8 mouse cellular contexts compared by ENCODE assay signal in genomic region chr11:84066927-84067645, GRCm38 (mm10). TPM values are rescaled to one million over a fixed set of nuclear protein-coding genes. Genes with fewer than 3 reads are reported as not detected.
DNase-seq lines count a peak whose midpoint lies in the region; ATAC-seq and TF ChIP-seq lines count a peak whose summit lies in the region.

No protein-coding gene starts in this region.

- TF ChIP-seq EP300 in stomach, postnatal 0 days (optimal IDR thresholded peaks at IDR 0.05): no peak

- peak; percentile 13 for DNase-seq in ovary, adult 18-20 months (ENCODE audit: low spot score)
- no peak for DNase-seq in ovary, postnatal 10 days (ENCODE audit: low spot score)
- peak; percentile 77 for DNase-seq in adrenal gland, adult 8-10 months
- peak; percentile 61 for DNase-seq in embryonic facial prominence, embryonic 14.5 days (ENCODE audit: low spot score)
- DNase-seq in hindbrain, embryonic 11.5 days (ENCODE audit: low spot score): peak; percentile 37
- peak; percentile 73 to 84 for DNase-seq in left cerebral cortex, adult 18-20 months (ENCODE audit: low spot score in 2 of 2)
- DNase-seq in midbrain, embryonic 11.5 days (ENCODE audit: low spot score, missing footprints): peak; percentile 93
- peak; percentile 69 for DNase-seq in stomach, postnatal 0 days (ENCODE audit: low spot score)

- no peaks in the 10 kb centered on the region for H3K36me3 ChIP-seq in embryonic facial prominence, embryonic 14.5 days (ENCODE audit: control insufficient read depth, insufficient read depth, low read length)
- no peaks in the 10 kb centered on the region for H3K36me3 ChIP-seq in hindbrain, embryonic 11.5 days (ENCODE audit: control insufficient read depth, insufficient read depth, low read length)
- H3K36me3 ChIP-seq in midbrain, embryonic 11.5 days (ENCODE audit: control insufficient read depth, insufficient read depth, low read length): no peaks in the 10 kb centered on the region
- H3K36me3 ChIP-seq in stomach, postnatal 0 days (ENCODE audit: control insufficient read depth, insufficient read depth, low read length): no peaks in the 10 kb centered on the region

- no peak overlapping the region; the same call in 1 of the 2 replicates for H3K27ac ChIP-seq in embryonic facial prominence, embryonic 14.5 days (replicated peaks; ENCODE audit: low read depth, low read length)
- no peak overlapping the region for H3K27ac ChIP-seq in hindbrain, embryonic 11.5 days (ENCODE audit: low read depth, low read length)
- H3K27ac ChIP-seq in midbrain, embryonic 11.5 days (ENCODE audit: low read depth, low read length): no peak overlapping the region
- peak overlapping the region; percentile 20; the same call in 1 of the 2 replicates for H3K27ac ChIP-seq in stomach, postnatal 0 days (replicated peaks)

- TF ChIP-seq CTCF in stomach, postnatal 0 days (IDR thresholded peaks at IDR 0.05; ENCODE audit: low read depth): no peak

- H3K4me3 ChIP-seq in embryonic facial prominence, embryonic 14.5 days (ENCODE audit: low read depth, low read length): peak overlapping the region; percentile 68
- H3K4me3 ChIP-seq in hindbrain, embryonic 11.5 days (ENCODE audit: low read depth, low read length): peak overlapping the region; percentile 63
- H3K4me3 ChIP-seq in midbrain, embryonic 11.5 days (ENCODE audit: low read depth, low read length): peak overlapping the region; percentile 69; the same call in 1 of the 2 replicates
- peak overlapping the region; percentile 70 for H3K4me3 ChIP-seq in stomach, postnatal 0 days (ENCODE audit: low read depth, low read length)

- H3K27me3 ChIP-seq in embryonic facial prominence, embryonic 14.5 days (replicated peaks; ENCODE audit: control insufficient read depth, insufficient read depth, low read length): peaks cover 13% of the 10 kb centered on the region
- H3K27me3 ChIP-seq in hindbrain, embryonic 11.5 days (ENCODE audit: control insufficient read depth, insufficient read depth, low read length): peaks cover 27% of the 10 kb centered on the region
- H3K27me3 ChIP-seq in midbrain, embryonic 11.5 days (ENCODE audit: control insufficient read depth, insufficient read depth, low read length): peaks cover 28% of the 10 kb centered on the region
- no peaks in the 10 kb centered on the region for H3K27me3 ChIP-seq in stomach, postnatal 0 days (ENCODE audit: control insufficient read depth, insufficient read depth, low read length)

- peak overlapping the region; percentile 86 for H3K4me2 ChIP-seq in embryonic facial prominence, embryonic 14.5 days (ENCODE audit: low read depth, low read length)
- H3K4me2 ChIP-seq in hindbrain, embryonic 11.5 days (replicated peaks; ENCODE audit: low read depth, low read length): peak overlapping the region; percentile 94
- H3K4me2 ChIP-seq in midbrain, embryonic 11.5 days: peak overlapping the region; percentile 86
- peak overlapping the region; percentile 83 for H3K4me2 ChIP-seq in stomach, postnatal 0 days (replicated peaks; ENCODE audit: low read depth)

- H3K9me3 ChIP-seq in embryonic facial prominence, embryonic 14.5 days (ENCODE audit: control insufficient read depth, low read length): no peaks in the 10 kb centered on the region
- H3K9me3 ChIP-seq in hindbrain, embryonic 11.5 days (ENCODE audit: control insufficient read depth, low read length): no peaks in the 10 kb centered on the region
- H3K9me3 ChIP-seq in midbrain, embryonic 11.5 days (ENCODE audit: control insufficient read depth, low read length): no peaks in the 10 kb centered on the region
- H3K9me3 ChIP-seq in stomach, postnatal 0 days (ENCODE audit: control insufficient read depth, low read length): no peaks in the 10 kb centered on the region

- WGBS in embryonic facial prominence, embryonic 14.5 days: 4% methylated on average over 18 of the region's 18 CpGs
- WGBS in hindbrain, embryonic 11.5 days: 6% methylated on average over 18 of the region's 18 CpGs
- WGBS in midbrain, embryonic 11.5 days: 10% methylated on average over 18 of the region's 18 CpGs
- 11% methylated on average over 18 of the region's 18 CpGs for WGBS in stomach, postnatal 0 days

- H3K9ac ChIP-seq in embryonic facial prominence, embryonic 14.5 days (ENCODE audit: low read depth, low read length): peak overlapping the region; percentile 72; the same call in 1 of the 2 replicates
- no peak overlapping the region for H3K9ac ChIP-seq in hindbrain, embryonic 11.5 days (ENCODE audit: low read depth, low read length)
- no peak overlapping the region for H3K9ac ChIP-seq in midbrain, embryonic 11.5 days (ENCODE audit: low read length)
- H3K9ac ChIP-seq in stomach, postnatal 0 days (ENCODE audit: low read length): peak overlapping the region; percentile 79

- no peak for ATAC-seq in embryonic facial prominence, embryonic 14.5 days (ENCODE audit: low read depth)
- no peak for ATAC-seq in hindbrain, embryonic 11.5 days (ENCODE audit: low FRiP score)
- no peak for ATAC-seq in midbrain, embryonic 11.5 days (ENCODE audit: low FRiP score)
- peak; percentile 79 for ATAC-seq in stomach, postnatal 0 days (ENCODE audit: low FRiP score, low TSS enrichment)

- H3K4me1 ChIP-seq in embryonic facial prominence, embryonic 14.5 days (ENCODE audit: control insufficient read depth, insufficient read depth, low read length): peaks cover 13% of the 10 kb centered on the region
- peaks cover 9% of the 10 kb centered on the region for H3K4me1 ChIP-seq in hindbrain, embryonic 11.5 days (replicated peaks; ENCODE audit: control insufficient read depth, insufficient read depth, low read length)
- peaks cover 16% of the 10 kb centered on the region for H3K4me1 ChIP-seq in midbrain, embryonic 11.5 days (ENCODE audit: control insufficient read depth, insufficient read depth, low read length)
- no peaks in the 10 kb centered on the region for H3K4me1 ChIP-seq in stomach, postnatal 0 days (replicated peaks; ENCODE audit: control insufficient read depth, insufficient read depth)

RNA-seq across cellular contexts. Expression of gene Dusp14, which starts 2.0 kb away (rescaled TPM):
- total RNA-seq in adrenal gland, adult 8-10 months (2022): 10 to 100 TPM in 2 of 4 experiments, 1 to 10 TPM in 2; 5.7 to 16.5 (median 9.4) TPM
- polyA plus RNA-seq in embryonic facial prominence, embryonic 14.5 days (2014; fragmentation: Nextera tagmentation; extraction: Ambion mirVana): 17.6 and 21.1 TPM in 2 replicates
- 13.7 and 14.8 TPM in 2 replicates for polyA plus RNA-seq in hindbrain, embryonic 11.5 days (2014; fragmentation: Nextera tagmentation; extraction: Ambion mirVana)
- total RNA-seq in left cerebral cortex, adult 18-20 months (2021): 100 to 1,000 TPM in 1 of 2 experiments, 10 to 100 TPM in 1; 83.4 to 101 TPM
- 7.2 and 8.8 TPM in 2 replicates for polyA plus RNA-seq in midbrain, embryonic 11.5 days (2014; fragmentation: Nextera tagmentation; extraction: Ambion mirVana)
- 118 and 130 TPM in 2 replicates for polyA plus RNA-seq in stomach, postnatal 0 days (2015; fragmentation: Nextera tagmentation; extraction: Ambion mirVana)

Comparison
In these comparisons a context has a peak if more than half of its experiments do, and no peak if none do; other contexts are left out.
1. H3K9ac ChIP-seq: peak in embryonic facial prominence, embryonic 14.5 days (single experiment) and stomach, postnatal 0 days (single experiment); none in hindbrain, embryonic 11.5 days (single experiment) and midbrain, embryonic 11.5 days (single experiment).
2. Peak in every context shown above with its lines, with median percentiles within 50 percentile points of each other: H3K4me2 ChIP-seq and H3K4me3 ChIP-seq.